Mouse (Mus musculus): ENCODE measurements around the gene Midn.

The Midn gene

GRCm38 (mm10) chr10:80129846-80130245, 18.2 kb upstream of the Midn start:
- in situ Hi-C loops (cut with MboI): no loop called here

GRCm38 (mm10) chr10:80130403-80131031, 17.6 kb upstream of the Midn start:
- in situ Hi-C loops (cut with MboI): no loop called here

GRCm38 (mm10) chr10:80131316-80131951, 16.6 kb upstream of the Midn start:
- in situ Hi-C loops (cut with MboI): no loop called here

- in situ Hi-C loops (cut with MboI): no loop called here
Observed at GRCm38 (mm10) chr10:80131952-80132350, 16.1 kb upstream of the Midn start.

GRCm38 (mm10) chr10:80133226-80133849, 14.7 kb upstream of the Midn start:
- in situ Hi-C loops (cut with MboI): no loop called here

- in situ Hi-C loops (cut with MboI): no loop called here
Observed at GRCm38 (mm10) chr10:80134421-80134820, 13.7 kb upstream of the Midn start.

- in situ Hi-C loops (cut with MboI): no loop called here
Observed at GRCm38 (mm10) chr10:80135161-80135560, 12.9 kb upstream of the Midn start.

GRCm38 (mm10) chr10:80135641-80136040, 12.4 kb upstream of the Midn start:
- in situ Hi-C loops (cut with MboI): no loop called here

GRCm38 (mm10) chr10:80136179-80136951, 11.7 kb upstream of the Midn start:
- in situ Hi-C loops (cut with MboI): no loop called here

- in situ Hi-C loops (cut with MboI): no loop called here
Observed at GRCm38 (mm10) chr10:80136952-80137625, 11.0 kb upstream of the Midn start.

GRCm38 (mm10) chr10:80137626-80138552, 10.2 kb upstream of the Midn start:
- in situ Hi-C loops (cut with MboI): no loop called here

- in situ Hi-C loops (cut with MboI): no loop called here
Observed at GRCm38 (mm10) chr10:80138553-80139438, 9.3 kb upstream of the Midn start, which contains the start of gene Atp5d. Atp5d (plus strand) TSS chr10:80138632.

GRCm38 (mm10) chr10:80139439-80139775, 8.7 kb upstream of the Midn start:
- in situ Hi-C loops (cut with MboI): no loop called here

GRCm38 (mm10) chr10:80139975-80140665, 8.0 kb upstream of the Midn start:
- in situ Hi-C loops (cut with MboI): no loop called here

GRCm38 (mm10) chr10:80140666-80141035, 7.4 kb upstream of the Midn start, which contains the start of gene Cbarp:
Cbarp (minus strand) TSS chr10:80140835.
- in situ Hi-C loops (cut with MboI): no loop called here

GRCm38 (mm10) chr10:80141243-80141642, 6.8 kb upstream of the Midn start:
- in situ Hi-C loops (cut with MboI): no loop called here

GRCm38 (mm10) chr10:80141786-80142529, 6.1 kb upstream of the Midn start:
- in situ Hi-C loops (cut with MboI): no loop called here

GRCm38 (mm10) chr10:80142530-80142925, 5.5 kb upstream of the Midn start:
- in situ Hi-C loops (cut with MboI): no loop called here

GRCm38 (mm10) chr10:80143664-80144063, 4.4 kb upstream of the Midn start:
- in situ Hi-C loops (cut with MboI): no loop called here

Measured in mature B cell (primary cell).